Mouse (Mus musculus): Measurements from ENCODE around the gene Tlx1.

DNA sequence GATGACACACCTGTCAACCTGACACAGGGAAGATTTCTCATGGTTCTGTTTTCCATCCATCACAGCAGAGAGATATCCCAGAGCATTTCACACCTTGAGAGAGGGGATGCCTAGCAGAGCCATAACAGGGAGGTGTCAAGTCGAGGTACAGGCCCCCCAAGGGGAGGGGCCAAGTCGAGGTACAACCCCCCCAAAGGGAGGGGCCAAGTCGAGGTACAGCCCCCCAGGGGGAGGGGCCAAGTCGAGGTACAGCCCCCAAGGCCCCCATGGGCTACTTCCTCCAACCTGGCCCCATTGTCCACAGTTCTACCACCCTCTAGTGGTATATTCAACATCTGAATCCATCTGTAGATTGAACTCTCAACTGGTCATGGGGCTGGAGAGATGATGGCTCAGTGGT is 44.2 kb downstream of the Tlx1 start:
- TF ChIP-seq CTCF (IDR thresholded peaks at IDR 0.05; ENCODE audit: low read depth) (no peak), EP300 (optimal IDR thresholded peaks at IDR 0.05) (no peak)
